Mouse (Mus musculus): ENCODE measurements around the gene Mfsd11. TPM values are rescaled to one million over a fixed set of nuclear protein-coding genes. Genes with fewer than 3 reads are reported as not detected.
"Not testable (repeated sequence)": the region's sequence is repeated elsewhere in the genome, so short reads cannot be mapped to it uniquely, and the experiment has no call there.

Mfsd11 gene
- polyA plus RNA-seq, 1 experiment from 2014 or later = 48.8 TPM

DNA sequence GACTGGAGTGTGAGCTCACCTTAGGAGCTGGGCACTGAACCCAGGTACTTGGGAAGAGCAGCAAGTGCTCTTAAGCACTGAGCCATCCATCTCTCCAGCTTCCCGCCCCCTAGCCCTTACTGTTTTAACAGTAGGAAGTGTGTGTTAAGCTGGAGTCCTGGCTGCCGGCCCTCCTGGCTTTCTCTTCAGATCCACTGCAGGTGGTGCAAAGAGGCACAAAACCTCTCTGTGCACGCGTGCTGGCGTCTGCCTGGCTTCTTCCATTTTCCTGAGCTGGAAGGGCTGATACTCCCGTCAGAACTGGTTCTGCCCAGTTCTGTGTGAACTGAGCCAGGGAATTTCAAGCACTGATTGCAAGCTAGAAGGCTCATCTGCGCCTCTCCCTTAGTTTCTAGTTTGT lies 28.6 kb downstream of the Mfsd11 start:
- Histone ChIP-seq H3K9ac (replicated peaks) (no peak overlapping the region), H3K36me3 (peaks cover 3% of the 10 kb centered on the region), H3K4me3 (replicated peaks) (no peak overlapping the region), H3K9me3 (no peaks in the 10 kb centered on the region), H3K27ac (no peak overlapping the region), H3K27me3 (0 out of 2 replicates have a peak, but pooled peaks cover 2% of the 10 kb centered on the region), H3K4me2 (replicated peaks) (no peak overlapping the region), H3K4me1 (replicated peaks) (peaks cover 6% of the 10 kb centered on the region; the same call in 1 of the 2 replicates)
- WGBS = 63% methylated on average over 7 of the region's 7 CpGs
- ATAC-seq = no peak

DNA sequence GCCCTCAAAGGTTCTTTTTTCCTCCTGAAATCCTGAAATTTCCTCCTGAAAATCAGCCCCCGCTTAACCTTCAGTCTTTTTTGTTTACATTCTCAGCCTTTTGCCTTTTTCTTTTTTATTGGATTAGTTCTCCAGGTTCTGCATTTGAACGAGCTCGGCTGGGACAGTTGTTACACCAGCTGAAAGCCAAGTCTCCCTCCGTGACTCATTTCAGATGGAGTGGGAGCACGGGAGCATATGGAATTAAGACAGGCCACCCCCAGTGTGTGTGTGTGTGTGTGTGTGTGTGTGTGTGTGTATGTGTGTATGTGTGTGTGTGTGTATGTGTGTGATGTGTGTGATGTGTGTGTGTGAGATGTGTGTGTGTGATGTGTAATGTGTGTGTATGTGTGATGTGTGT lies 29.2 kb downstream of the Mfsd11 start:
- Histone ChIP-seq H3K36me3 (no peaks in the 10 kb centered on the region), H3K9me3 (no peaks in the 10 kb centered on the region), H3K27ac (no peak overlapping the region), H3K9ac (replicated peaks) (no peak overlapping the region), H3K27me3 (0 out of 2 replicates have a peak, but pooled peaks cover 2% of the 10 kb centered on the region), H3K4me1 (replicated peaks) (peaks cover 7% of the 10 kb centered on the region; the same call in 1 of the 2 replicates), H3K4me3 (replicated peaks) (no peak overlapping the region), H3K4me2 (replicated peaks) (no peak overlapping the region)
- WGBS = 55% methylated on average over 5 of the region's 5 CpGs
- no peak for ATAC-seq

DNA sequence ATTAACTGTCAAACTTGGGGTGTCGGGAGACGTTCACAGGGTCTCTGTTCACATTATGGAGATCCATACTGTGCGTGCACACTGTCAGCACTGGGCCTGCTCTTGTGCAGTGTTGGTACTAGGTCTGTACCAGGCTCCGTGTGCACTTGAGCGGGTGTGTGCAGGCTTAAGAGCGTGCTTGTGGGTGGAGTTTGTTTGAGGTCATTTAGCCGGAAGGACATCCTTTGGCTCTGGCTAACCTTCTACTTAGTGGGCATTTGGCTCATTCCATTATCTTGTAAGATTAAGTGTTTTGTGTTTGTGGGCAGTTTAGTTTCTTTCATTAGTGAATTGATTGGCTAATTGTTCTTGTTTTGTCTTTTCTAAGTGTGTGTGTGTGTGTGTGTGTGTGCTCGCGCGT lies 30.2 kb downstream of the Mfsd11 start:
- Histone ChIP-seq H3K9me3 (no peaks in the 10 kb centered on the region), H3K27ac (no peak overlapping the region), H3K9ac (replicated peaks) (no peak overlapping the region), H3K4me1 (replicated peaks) (peaks cover 7% of the 10 kb centered on the region; the same call in 1 of the 2 replicates), H3K27me3 (0 out of 2 replicates have a peak, but pooled peaks cover 6% of the 10 kb centered on the region), H3K4me2 (replicated peaks) (no peak overlapping the region), H3K4me3 (replicated peaks) (no peak overlapping the region), H3K36me3 (no peaks in the 10 kb centered on the region)
- no peak for ATAC-seq
- WGBS = 80% methylated on average over 10 of the region's 10 CpGs

DNA sequence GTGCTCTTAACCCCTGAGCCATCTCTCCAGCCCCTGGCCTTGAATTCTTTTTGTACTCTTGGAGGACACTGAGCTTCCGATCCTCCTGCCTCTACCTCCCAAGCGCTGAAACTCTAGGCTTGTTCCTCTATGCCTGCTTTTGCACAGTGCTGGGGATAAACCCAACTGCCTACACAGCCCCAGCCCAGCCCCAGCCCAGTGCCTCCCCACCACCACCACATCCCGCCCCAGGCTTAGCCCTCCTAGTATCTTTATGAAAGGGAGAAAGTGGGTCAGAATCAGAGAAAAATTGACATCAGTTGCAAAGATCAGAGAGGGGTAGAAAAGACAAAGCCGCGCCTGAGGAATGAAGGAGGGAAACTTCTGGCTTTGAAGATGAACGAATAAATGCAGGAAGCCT lies 31.8 kb downstream of the Mfsd11 start:
- no peak overlapping the region for H3K4me3 ChIP-seq (replicated peaks)
- WGBS = 83% methylated on average over 6 of the region's 6 CpGs
- 0 out of 2 replicates have a peak, but pooled peaks cover 6% of the 10 kb centered on the region for H3K27me3 ChIP-seq
- H3K27ac ChIP-seq = no peak overlapping the region
- peaks cover 7% of the 10 kb centered on the region; the same call in 1 of the 2 replicates for H3K4me1 ChIP-seq (replicated peaks)
- no peaks in the 10 kb centered on the region for H3K36me3 ChIP-seq
- no peak overlapping the region for H3K9ac ChIP-seq (replicated peaks)
- H3K4me2 ChIP-seq (replicated peaks) = no peak overlapping the region
- ATAC-seq = no peak
- no peaks in the 10 kb centered on the region for H3K9me3 ChIP-seq

DNA sequence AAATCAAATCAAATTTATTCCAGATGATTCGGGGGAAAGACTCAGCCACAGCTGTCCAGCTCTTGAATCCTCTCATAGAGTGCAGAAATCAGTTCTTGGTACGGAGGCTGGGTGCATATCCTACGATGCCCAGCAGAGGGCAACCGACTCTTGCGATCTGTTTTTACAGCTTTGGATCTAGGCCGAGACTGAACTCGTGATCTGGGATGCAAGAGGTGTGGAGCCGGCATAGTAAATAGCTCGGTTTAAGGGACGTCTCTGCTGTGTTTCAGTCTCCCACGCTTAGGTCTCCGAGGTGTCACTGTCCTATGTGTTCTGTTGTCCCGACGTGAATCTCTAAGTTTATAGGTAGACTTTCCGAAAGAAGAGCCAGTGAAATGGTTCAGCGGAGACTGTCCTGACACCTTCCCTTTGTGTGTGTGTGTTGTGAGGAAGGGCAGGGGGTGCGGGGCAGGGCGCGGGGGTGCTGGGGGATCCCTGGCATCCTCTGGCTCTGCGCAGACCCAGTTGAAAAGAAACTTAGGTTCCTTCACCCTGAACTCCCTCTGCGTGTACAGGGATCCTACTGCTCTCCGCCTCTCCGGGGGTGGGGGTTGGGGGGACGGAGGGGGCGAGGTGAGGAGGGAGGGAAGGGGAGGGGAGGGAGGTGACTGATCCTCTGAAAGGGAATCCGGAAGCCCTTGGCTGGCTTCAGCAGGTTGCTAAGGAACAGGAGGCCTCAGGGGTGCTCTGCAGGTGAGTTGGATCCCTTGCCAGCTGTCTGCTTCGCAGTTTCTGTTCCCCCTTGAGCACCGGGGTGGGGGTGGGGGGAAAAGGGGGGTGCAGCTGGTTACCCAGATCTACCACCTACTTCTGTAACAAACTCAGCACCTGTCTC lies 33.3 kb downstream of the Mfsd11 start:
- ATAC-seq = peak; percentile 86
- no peak overlapping the region for H3K27ac ChIP-seq
- H3K4me3 ChIP-seq (replicated peaks) = 0 out of 2 replicates have a peak overlapping the region, but pooled peaks have one; percentile 12
- H3K4me2 ChIP-seq (replicated peaks) = peak overlapping the region; percentile 47
- H3K36me3 ChIP-seq = no peaks in the 10 kb centered on the region
- 0 out of 2 replicates have a peak, but pooled peaks cover 6% of the 10 kb centered on the region for H3K27me3 ChIP-seq
- no peak overlapping the region for H3K9ac ChIP-seq (replicated peaks)
- peaks cover 10% of the 10 kb centered on the region; the same call in 1 of the 2 replicates for H3K4me1 ChIP-seq (replicated peaks)
- 1% methylated on average over 24 of the region's 28 CpGs for WGBS
- no peaks in the 10 kb centered on the region for H3K9me3 ChIP-seq

DNA sequence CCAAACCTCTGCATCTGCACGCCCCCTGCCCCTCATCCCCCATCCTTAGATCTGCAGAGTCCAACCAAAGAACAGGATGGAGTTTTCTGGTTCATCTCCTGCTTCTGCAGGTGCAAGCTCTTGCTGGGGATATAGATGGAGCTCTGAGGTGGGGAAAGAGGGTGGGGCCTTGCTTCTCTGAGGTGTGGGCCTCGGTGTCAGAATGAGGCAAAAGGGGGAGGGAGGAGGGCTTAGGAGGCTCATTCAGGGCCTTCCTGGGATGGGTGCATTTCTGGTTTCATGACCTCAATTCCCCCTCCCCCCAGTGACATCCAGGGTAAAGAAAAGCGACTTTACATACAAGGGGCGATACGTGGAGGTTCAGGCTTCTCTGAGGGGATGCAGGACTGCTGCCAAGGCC lies 34.9 kb downstream of the Mfsd11 start:
- H3K4me2 ChIP-seq (replicated peaks) = no peak overlapping the region
- H3K4me3 ChIP-seq (replicated peaks) = no peak overlapping the region
- H3K36me3 ChIP-seq = no peaks in the 10 kb centered on the region
- no peaks in the 10 kb centered on the region for H3K9me3 ChIP-seq
- no peak overlapping the region for H3K27ac ChIP-seq
- peaks cover 10% of the 10 kb centered on the region; the same call in 1 of the 2 replicates for H3K4me1 ChIP-seq (replicated peaks)
- WGBS = 64% methylated on average over 5 of the region's 5 CpGs
- ATAC-seq = no peak
- H3K27me3 ChIP-seq = 0 out of 2 replicates have a peak, but pooled peaks cover 6% of the 10 kb centered on the region
- no peak overlapping the region for H3K9ac ChIP-seq (replicated peaks)

DNA sequence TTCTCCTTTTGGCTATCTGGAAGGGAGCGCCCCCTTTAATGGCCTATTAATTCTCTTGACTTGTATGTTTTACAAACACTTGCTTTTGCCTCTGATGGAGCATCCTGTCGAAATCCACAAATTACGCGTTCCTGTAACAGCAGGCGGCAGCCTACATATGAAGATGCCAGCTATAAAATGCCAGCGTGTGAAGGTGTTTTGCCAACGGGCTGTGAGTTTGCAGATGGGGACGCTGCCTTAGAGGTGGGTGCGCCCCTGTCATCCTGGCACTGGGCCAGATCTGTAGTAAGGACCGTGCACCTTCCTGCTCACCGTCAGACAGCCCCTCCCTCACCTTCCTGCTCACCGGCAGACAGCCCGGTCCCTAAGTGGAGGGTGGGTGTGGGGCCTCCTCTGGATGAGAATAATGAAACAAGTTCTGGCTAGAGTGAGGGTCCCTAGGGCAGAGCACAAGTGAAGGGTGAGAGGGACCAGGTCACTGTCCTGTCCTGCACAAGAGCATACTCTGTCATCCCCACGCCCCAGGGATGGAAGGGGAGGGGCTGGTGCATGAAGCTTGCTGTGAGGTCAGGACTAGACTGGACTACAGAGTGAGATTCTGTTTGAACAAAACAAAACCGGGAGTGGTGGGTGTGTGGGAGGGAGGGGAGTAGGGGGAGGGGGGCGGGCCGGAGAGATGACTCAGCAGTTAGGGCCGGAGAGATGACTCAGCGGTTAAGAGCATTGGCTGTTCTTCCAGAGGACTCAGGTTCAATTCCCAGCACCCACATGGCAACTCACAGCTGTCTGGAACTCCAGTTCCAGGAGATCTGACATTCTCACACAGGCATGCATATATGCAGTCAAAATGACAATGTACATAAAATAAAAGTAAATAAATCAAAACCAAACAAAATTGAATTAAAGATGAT lies 41.5 kb downstream of the Mfsd11 start:
- H3K27ac ChIP-seq = no peak overlapping the region
- ATAC-seq = no peak
- H3K27me3 ChIP-seq = no peaks in the 10 kb centered on the region
- no peaks in the 10 kb centered on the region for H3K36me3 ChIP-seq
- H3K9me3 ChIP-seq = no peaks in the 10 kb centered on the region
- H3K4me2 ChIP-seq (replicated peaks) = no peak overlapping the region
- WGBS = 80% methylated on average over 19 of the region's 19 CpGs
- no peak overlapping the region for H3K4me3 ChIP-seq (replicated peaks)
- 0 out of 2 replicates have a peak, but pooled peaks cover 3% of the 10 kb centered on the region for H3K4me1 ChIP-seq (replicated peaks)
- H3K9ac ChIP-seq (replicated peaks) = no peak overlapping the region

DNA sequence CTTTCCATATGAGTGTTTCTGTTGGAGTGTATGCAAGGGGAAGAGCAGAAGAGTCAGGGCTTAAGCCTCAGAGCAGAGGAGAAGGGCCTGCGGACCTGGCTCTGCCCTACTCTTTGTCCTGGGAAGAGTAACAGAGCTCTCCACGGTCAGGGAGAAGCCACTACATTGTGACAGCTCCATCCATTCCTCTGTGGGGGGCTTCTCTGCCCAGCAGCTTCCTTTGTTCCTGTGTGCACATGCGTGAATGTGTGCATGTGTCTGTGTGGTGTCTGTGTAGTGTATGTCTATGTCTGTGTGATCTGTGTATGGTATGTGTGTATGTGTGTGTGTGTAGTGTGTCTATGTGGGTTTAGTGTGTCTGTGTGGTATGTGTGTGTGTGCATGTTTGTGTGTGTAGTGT lies 43.2 kb downstream of the Mfsd11 start:
- no peak overlapping the region for H3K9ac ChIP-seq (replicated peaks)
- H3K4me2 ChIP-seq (replicated peaks) = no peak overlapping the region
- H3K4me3 ChIP-seq (replicated peaks) = no peak overlapping the region
- H3K27me3 ChIP-seq = no peaks in the 10 kb centered on the region
- no peaks in the 10 kb centered on the region for H3K36me3 ChIP-seq
- H3K9me3 ChIP-seq = no peaks in the 10 kb centered on the region
- ATAC-seq = no peak
- no peak overlapping the region for H3K27ac ChIP-seq
- no peaks in the 10 kb centered on the region for H3K4me1 ChIP-seq (replicated peaks)
- WGBS = 37% methylated on average over 3 of the region's 3 CpGs

DNA sequence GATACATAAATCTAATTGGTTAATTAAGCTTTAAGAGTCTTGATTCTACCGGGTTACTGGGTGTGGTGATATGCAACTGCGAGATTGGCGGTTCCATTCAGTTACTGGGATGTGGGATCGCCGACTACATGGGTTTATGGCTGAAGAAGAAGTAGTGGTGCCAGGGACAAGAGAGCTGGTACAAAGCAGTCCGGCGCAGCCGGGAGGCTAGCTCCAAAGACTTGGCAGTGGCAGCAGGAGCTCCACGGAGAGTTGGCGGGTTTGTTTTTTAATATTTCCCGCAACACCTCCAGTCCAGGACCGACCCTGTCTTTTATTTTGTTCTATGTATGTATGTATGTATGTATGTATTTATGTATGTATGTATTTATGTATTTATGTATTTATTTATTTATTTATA lies 47.0 kb downstream of the Mfsd11 start:
- Histone ChIP-seq H3K4me2 (replicated peaks) (no peak overlapping the region), H3K27me3 (peaks cover 7% of the 10 kb centered on the region), H3K9ac (replicated peaks) (no peak overlapping the region), H3K4me3 (replicated peaks) (no peak overlapping the region), H3K4me1 (replicated peaks) (no peaks in the 10 kb centered on the region), H3K27ac (no peak overlapping the region), H3K36me3 (no peaks in the 10 kb centered on the region), H3K9me3 (no peaks in the 10 kb centered on the region)
- no peak for ATAC-seq
- WGBS = 93% methylated on average over 12 of the region's 12 CpGs

DNA sequence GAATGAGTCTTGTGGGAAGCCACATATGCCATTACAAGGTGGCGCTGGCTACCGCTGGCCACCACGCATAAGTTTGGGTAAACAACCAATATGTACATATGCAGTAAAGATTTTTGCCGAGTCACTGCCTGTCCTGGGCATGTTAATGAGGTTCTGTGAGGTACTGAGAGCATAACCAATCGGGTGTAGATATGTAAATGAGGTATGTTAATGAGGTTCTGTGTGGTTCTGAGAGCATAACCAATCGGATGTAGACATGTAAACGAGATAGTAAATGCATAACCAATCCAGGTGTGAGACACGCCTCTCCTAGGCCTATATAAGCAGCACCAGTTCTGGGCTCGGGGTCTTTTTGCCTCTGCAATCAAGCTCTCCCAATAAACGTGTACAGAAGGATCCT lies 50.3 kb downstream of the Mfsd11 start:
- H3K9ac ChIP-seq (replicated peaks); H3K9me3 ChIP-seq; H3K4me2 ChIP-seq (replicated peaks); H3K4me3 ChIP-seq (replicated peaks); H3K36me3 ChIP-seq; H3K4me1 ChIP-seq (replicated peaks); H3K27ac ChIP-seq; ATAC-seq: not testable (repeated sequence)
- WGBS = 87% methylated on average over 10 of the region's 10 CpGs
- H3K27me3 ChIP-seq = peaks cover 29% of the 10 kb centered on the region

DNA sequence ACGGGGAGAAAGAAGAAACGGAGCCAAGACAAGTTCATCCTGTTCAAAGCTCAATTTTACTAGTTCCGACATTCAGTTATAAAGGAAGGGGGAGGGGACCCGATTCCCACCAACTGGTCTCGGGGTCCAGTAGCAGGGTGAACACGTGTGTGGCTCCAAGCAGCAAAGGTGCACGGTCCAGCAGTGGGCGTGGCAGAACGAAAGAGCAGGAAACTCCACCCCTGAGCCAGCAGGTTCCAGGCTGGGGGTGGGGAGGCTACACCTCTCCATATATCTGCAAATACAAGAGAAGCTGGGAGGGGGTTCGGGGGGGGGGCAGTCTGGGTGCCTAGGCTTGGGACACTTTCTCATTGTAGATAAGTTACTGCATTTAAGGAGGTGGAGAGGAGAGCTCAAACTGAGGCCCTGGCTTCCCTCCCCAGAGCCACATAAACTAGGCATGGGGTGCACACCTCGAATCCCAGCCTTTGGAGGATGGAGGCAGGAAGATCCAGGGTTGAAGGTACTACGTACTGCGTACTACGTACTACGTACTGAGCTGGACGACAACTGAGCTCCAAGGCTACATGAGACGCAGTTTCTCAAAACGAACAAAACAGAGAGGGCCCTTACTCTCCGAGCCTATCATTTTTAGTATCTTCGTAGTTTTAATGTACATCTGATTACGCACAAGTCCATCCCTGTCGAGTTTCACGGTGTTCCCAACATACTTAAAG lies 53.7 kb downstream of the Mfsd11 start:
- Histone ChIP-seq H3K4me3 (replicated peaks) (peak overlapping the region; percentile 20), H3K4me2 (replicated peaks) (peak overlapping the region; percentile 41), H3K27me3 (peaks cover 29% of the 10 kb centered on the region), H3K9me3 (no peaks in the 10 kb centered on the region), H3K27ac (no peak overlapping the region), H3K9ac (replicated peaks) (no peak overlapping the region), H3K36me3 (no peaks in the 10 kb centered on the region), H3K4me1 (replicated peaks) (peaks cover 9% of the 10 kb centered on the region)
- whole genome bisulfite sequencing = 4% methylated on average over 23 of the region's 23 CpGs
- no peak for ATAC-seq

Data from midbrain, embryonic 13.5 days (tissue).